Mouse (Mus musculus) G1E-ER4 (cell line): ENCODE data around the gene Map4. TPM values are rescaled to one million over a fixed set of nuclear protein-coding genes. Genes with fewer than 3 reads are reported as not detected.

Experiments used
- GATA1 ChIP-seq: IDR thresholded peaks from one replicate; pipeline ENCODE4 v1.8.0; 2012; ENCODE audit warnings: low read length, inconsistent platforms
- polyA plus RNA-seq: library from polyadenylated mRNA; stranded (reverse); fragments of >175 nt; gene quantifications from 2 replicates; pipeline ENCODE4 v1.2.3, GENCODE M21; 2012

Gene Map4
- polyA plus RNA-seq: 73.3 and 80.1 TPM in 2 replicates

- TF ChIP-seq GATA1: no peak
Observed at GRCm38 (mm10) chr9:109931257-109932171, at the start of gene Map4. TSS of gene Map4 (plus strand) at chr9:109931460.

GRCm38 (mm10) chr9:109886259-109886658, 45.0 kb upstream of the Map4 start:
- TF ChIP-seq GATA1: no peak

- no peak for TF ChIP-seq GATA1
Observed at GRCm38 (mm10) chr9:109887321-109887720, 43.9 kb upstream of the Map4 start.

- TF ChIP-seq GATA1: no peak
Observed at GRCm38 (mm10) chr9:109891501-109891900, 39.8 kb upstream of the Map4 start.

- TF ChIP-seq GATA1: no peak
Observed at GRCm38 (mm10) chr9:109892651-109893250, 38.5 kb upstream of the Map4 start.

GRCm38 (mm10) chr9:109894413-109895090, 36.7 kb upstream of the Map4 start:
- no peak for TF ChIP-seq GATA1

GRCm38 (mm10) chr9:109895593-109895992, 35.7 kb upstream of the Map4 start:
- no peak for TF ChIP-seq GATA1

GRCm38 (mm10) chr9:109896253-109897150, 34.8 kb upstream of the Map4 start:
- no peak for TF ChIP-seq GATA1

GRCm38 (mm10) chr9:109898027-109898426, 33.2 kb upstream of the Map4 start:
- no peak for TF ChIP-seq GATA1

- TF ChIP-seq GATA1: no peak
Observed at GRCm38 (mm10) chr9:109899361-109899760, 31.9 kb upstream of the Map4 start.

- no peak for TF ChIP-seq GATA1
Observed at GRCm38 (mm10) chr9:109899774-109900173, 31.5 kb upstream of the Map4 start.

- TF ChIP-seq GATA1: no peak
Observed at GRCm38 (mm10) chr9:109900604-109901003, 30.7 kb upstream of the Map4 start.

GRCm38 (mm10) chr9:109902246-109902645, 29.0 kb upstream of the Map4 start:
- TF ChIP-seq GATA1: no peak

- no peak for TF ChIP-seq GATA1
Observed at GRCm38 (mm10) chr9:109902740-109903139, 28.5 kb upstream of the Map4 start.

GRCm38 (mm10) chr9:109907300-109907699, 24.0 kb upstream of the Map4 start:
- TF ChIP-seq GATA1: no peak

- no peak for TF ChIP-seq GATA1
Observed at GRCm38 (mm10) chr9:109907774-109908465, 23.3 kb upstream of the Map4 start.
